In genomic region chr14:53806231-53806630, GRCm38 (mm10) we compare ENCODE assay signal across 9 mouse cellular contexts.
DNase-seq lines count a peak whose midpoint lies in the region; ATAC-seq and TF ChIP-seq lines count a peak whose summit lies in the region.
"Had no signal": no experiment of that assay in that cellular context is flagged by ENCODE, and none has a peak within 500 bp of the region (broad histone marks: within the 10 kb centered on the region; RNA-seq: fewer than 3 reads in every experiment).

No protein-coding gene starts in this region.

- intact Hi-C loops in heart, adult 2 months (cut with DNase I): no loop called here
- intact Hi-C loops in left cerebral cortex, postnatal 25 days (cut with DNase I): loop anchor here (5.0 to 10.0 kb wide), 2 partner anchors 61 to 139 kb away; no protein-coding TSS in a partner anchor

- H3K9me3 ChIP-seq in heart, embryonic 12.5 days (replicated peaks): peaks cover 6% of the 10 kb centered on the region
- no peaks in the 10 kb centered on the region for H3K9me3 ChIP-seq in midbrain, postnatal 0 days (ENCODE audit: low read length)
- H3K9me3 ChIP-seq: liver, embryonic 15.5 days had no signal

- no peak overlapping the region for H3K4me2 ChIP-seq in heart, embryonic 12.5 days
- H3K4me2 ChIP-seq in midbrain, postnatal 0 days (ENCODE audit: low read depth, low read length, poor library complexity, severe bottlenecking): no peak overlapping the region
- H3K4me2 ChIP-seq: liver, embryonic 15.5 days had no signal

- H3K27ac ChIP-seq in heart, adult 2 months: no peak overlapping the region
- H3K27ac ChIP-seq in heart, embryonic 12.5 days (ENCODE audit: poor library complexity, severe bottlenecking): no peak overlapping the region
- H3K27ac ChIP-seq in midbrain, postnatal 0 days (ENCODE audit: low read depth, low read length): no peak overlapping the region
- H3K27ac ChIP-seq: liver, embryonic 15.5 days had no signal

- peak; percentile 5 to 30 for DNase-seq in heart, adult 2 months
- DNase-seq in R1 (ENCODE audit: low read depth, low spot score): peak; percentile 60
- peak; percentile 24 to 74 for DNase-seq in cerebellum, postnatal 25 days
- peak; percentile 83 for DNase-seq in heart, postnatal 4 days
- DNase-seq in left cerebral cortex, postnatal 25 days (ENCODE audit: low spot score in 2 of 2): peak; percentile 69 to 74
- DNase-seq in midbrain, postnatal 0 days (ENCODE audit: low spot score): peak; percentile 89
- peak; percentile 88 for DNase-seq in thymus, postnatal 0 days (ENCODE audit: low spot score)

- H3K79me2 ChIP-seq in heart, adult 2 months (replicated peaks; ENCODE audit: control insufficient read depth, insufficient read depth, low read length): no peaks in the 10 kb centered on the region

- H3K4me3 ChIP-seq in heart, adult 2 months: no peak overlapping the region
- H3K4me3 ChIP-seq in heart, embryonic 12.5 days: no peak overlapping the region
- H3K4me3 ChIP-seq in midbrain, postnatal 0 days (ENCODE audit: low read depth, low read length): no peak overlapping the region
- H3K4me3 ChIP-seq: liver, embryonic 15.5 days had no signal

- no peak for ATAC-seq in heart, embryonic 12.5 days (ENCODE audit: insufficient number of reproducible peaks, low FRiP score)
- no peak for ATAC-seq in midbrain, postnatal 0 days (ENCODE audit: low FRiP score)

- no peak for TF ChIP-seq POLR2A in heart, adult 2 months (IDR thresholded peaks at IDR 0.05; ENCODE audit: insufficient read depth, low read depth, low read length)

- no peaks in the 10 kb centered on the region for H3K36me3 ChIP-seq in heart, adult 2 months (ENCODE audit: control insufficient read depth, insufficient read depth, low read length)
- no peaks in the 10 kb centered on the region for H3K36me3 ChIP-seq in heart, embryonic 12.5 days
- no peaks in the 10 kb centered on the region for H3K36me3 ChIP-seq in midbrain, postnatal 0 days (ENCODE audit: insufficient read depth, low read length)
- H3K36me3 ChIP-seq: liver, embryonic 15.5 days had no signal

- H3K4me1 ChIP-seq in heart, adult 2 months (ENCODE audit: control insufficient read depth, insufficient read depth, low read length): no peaks in the 10 kb centered on the region
- H3K4me1 ChIP-seq in heart, embryonic 12.5 days (replicated peaks): no peaks in the 10 kb centered on the region
- H3K4me1 ChIP-seq in midbrain, postnatal 0 days (ENCODE audit: insufficient read depth, low read length): no peaks in the 10 kb centered on the region

- WGBS in heart, adult 2 months: 14% methylated on average over 3 of the region's 3 CpGs
- WGBS in heart, embryonic 12.5 days: 7% methylated on average over 3 of the region's 3 CpGs
- WGBS in midbrain, postnatal 0 days: 22% methylated on average over 3 of the region's 3 CpGs

- H3K27me3 ChIP-seq in heart, adult 2 months (ENCODE audit: control insufficient read depth, insufficient read depth, low read length): no peaks in the 10 kb centered on the region
- H3K27me3 ChIP-seq in heart, embryonic 12.5 days (replicated peaks): no peaks in the 10 kb centered on the region
- no peaks in the 10 kb centered on the region for H3K27me3 ChIP-seq in midbrain, postnatal 0 days (ENCODE audit: insufficient read depth, low read length)
- H3K27me3 ChIP-seq: liver, embryonic 15.5 days had no signal

- H3K9ac ChIP-seq in heart, adult 2 months (ENCODE audit: low read depth, low read length): no peak overlapping the region
- no peak overlapping the region for H3K9ac ChIP-seq in heart, embryonic 12.5 days
- H3K9ac ChIP-seq in midbrain, postnatal 0 days (replicated peaks; ENCODE audit: low read length, poor library complexity, severe bottlenecking): no peak overlapping the region
- H3K9ac ChIP-seq: liver, embryonic 15.5 days had no signal

- TF ChIP-seq EP300 in heart, adult 2 months (IDR thresholded peaks at IDR 0.05; ENCODE audit: insufficient read depth, low read depth, low read length): no peak

- peak; percentile 89 for TF ChIP-seq CTCF in heart, adult 2 months (IDR thresholded peaks at IDR 0.05)
- peak; percentile 92 for TF ChIP-seq CTCF in midbrain, postnatal 0 days (IDR thresholded peaks at IDR 0.05)

Comparison
In these comparisons a context has a peak if more than half of its experiments do, and no peak if none do; other contexts are left out.
1. DNase-seq: peak in every context shown above with its lines; median percentile 89 in midbrain, postnatal 0 days; 88 in thymus, postnatal 0 days; 83 in heart, postnatal 4 days; 72 in left cerebral cortex, postnatal 25 days; 60 in R1; 49 in cerebellum, postnatal 25 days; 18 in heart, adult 2 months.